Mouse (Mus musculus): ENCODE results near the gene Gm7137.
"Not testable (repeated sequence)": the region's sequence is repeated elsewhere in the genome, so short reads cannot be mapped to it uniquely, and the experiment has no call there.

The Gm7137 gene

DNA sequence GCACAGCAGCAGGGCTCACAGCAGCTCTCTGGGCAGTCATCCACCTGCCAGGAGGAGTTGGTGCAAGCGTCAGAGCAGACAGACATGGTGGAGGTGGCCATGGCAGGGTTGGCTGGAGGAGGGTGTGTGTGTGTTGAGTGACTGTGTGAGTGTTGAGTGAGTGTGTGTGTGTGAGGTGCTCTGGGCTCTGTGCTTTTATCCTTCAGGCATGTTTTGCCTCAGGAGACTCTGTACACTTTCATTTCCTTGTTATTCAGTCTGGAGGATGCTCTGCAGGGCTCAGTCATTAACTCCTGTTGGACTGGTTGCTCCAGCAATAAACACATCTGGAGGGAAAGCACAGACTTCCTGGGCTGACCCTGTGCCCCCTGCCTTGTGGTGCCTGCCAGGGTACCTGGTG, 36.7 kb downstream of the Gm7137 start, which contains the start of gene Gm9736:
Gene Gm9736 (minus strand): TSS at position 101 of the 400 bp plus-strand sequence.
- DNase-seq (ENCODE audit: low spot score): not testable (repeated sequence)

GRCm38 (mm10) chr10:77750686-77751085, 37.3 kb downstream of the Gm7137 start:
- DNase-seq (ENCODE audit: low spot score): not testable (repeated sequence)

- not testable (repeated sequence) for DNase-seq (ENCODE audit: low spot score)
Observed at GRCm38 (mm10) chr10:77741924-77742688, 45.9 kb downstream of the Gm7137 start, which contains the start of gene Gm18596. Gene Gm18596, minus strand, starts transcription at chr10:77742638.

- DNase-seq (ENCODE audit: low spot score): no peak
Observed at GRCm38 (mm10) chr10:77738929-77739328, 49.1 kb downstream of the Gm7137 start.

All from testis, postnatal 10 days (tissue).